Mouse (Mus musculus) heart, embryonic 16.5 days (tissue): ENCODE measurements around the gene E2f1. TPM values are rescaled to one million over a fixed set of nuclear protein-coding genes. Genes with fewer than 3 reads are reported as not detected.

Source experiments
- ATAC-seq: fragments of 200-750 bp; cut with Nextera tagmentation; replicated peaks from 2 replicates; pipeline ENCODE4 v1.8.0; 2017; ENCODE audit warnings: moderate number of reproducible peaks; ENCODE audit not compliant: insufficient read depth, low FRiP score; ENCODE audit errors: extremely low read depth
- H3K27ac ChIP-seq: fragments of 300-500 bp; sonication (generic); 2 replicates; pipeline ENCODE4 v1.5.1; 2014; ENCODE audit warnings: mild to moderate bottlenecking, low read length, control low read depth, moderate library complexity
- H3K27me3 ChIP-seq: fragments of 300-500 bp; sonication (generic); 2 replicates; pipeline ENCODE4 v1.6.1; 2014; ENCODE audit warnings: low read length, mixed read lengths; ENCODE audit not compliant: control insufficient read depth, insufficient read depth
- H3K36me3 ChIP-seq: fragments of 300-500 bp; sonication (generic); 2 replicates; pipeline ENCODE4 v1.6.1; 2014; ENCODE audit not compliant: control insufficient read depth, insufficient read depth
- H3K4me1 ChIP-seq: fragments of 300-500 bp; sonication (generic); 2 replicates; pipeline ENCODE4 v1.6.1; 2014; ENCODE audit warnings: low read length, mixed read lengths; ENCODE audit not compliant: control insufficient read depth, insufficient read depth
- H3K4me2 ChIP-seq: fragments of 300-500 bp; sonication (generic); 2 replicates; pipeline ENCODE4 v1.6.1; 2014; ENCODE audit warnings: low read depth, mild to moderate bottlenecking, control low read depth, low read length
- H3K4me3 ChIP-seq: fragments of 300-500 bp; sonication (generic); 2 replicates; pipeline ENCODE4 v1.5.1; 2014; ENCODE audit warnings: mild to moderate bottlenecking, control low read depth, low read length
- H3K9ac ChIP-seq: fragments of 300-500 bp; sonication (generic); 2 replicates; pipeline ENCODE4 v1.6.1; 2014; ENCODE audit warnings: low read length, control low read depth
- H3K9me3 ChIP-seq: fragments of 300-500 bp; sonication (generic); replicated peaks from 2 replicates; pipeline ENCODE4 v1.6.1; 2016; ENCODE audit warnings: low read length; ENCODE audit not compliant: control insufficient read depth
- WGBS: fragments of 180-500 bp; shearing (Covaris S2); extraction: QIAGEN DNeasy Blood & Tissue Kit; methylation state at CpG from one replicate; pipeline ENCODE4 v1.1.7; 2014; 5-methylcytosine and 5-hydroxymethylcytosine counted together
- polyA plus RNA-seq: library from polyadenylated mRNA; unstranded; fragments of >200 nt; fragmentation: Nextera tagmentation; extraction: Ambion mirVana; gene quantifications from 2 replicates; pipeline ENCODE4 v1.2.1, GENCODE M21; 2015

The E2f1 gene
- polyA plus RNA-seq, 1 experiment from 2014 or later: 18.9 TPM

- WGBS: 63% methylated on average over 12 of the region's 12 CpGs
- Histone ChIP-seq H3K9ac (no peak overlapping the region), H3K4me2 (no peak overlapping the region), H3K27me3 (no peaks in the 10 kb centered on the region), H3K9me3 (no peaks in the 10 kb centered on the region), H3K4me1 (peaks cover 16% of the 10 kb centered on the region), H3K27ac (peak overlapping the region; percentile 16; the same call in 1 of the 2 replicates), H3K36me3 (peaks cover 30% of the 10 kb centered on the region), H3K4me3 (no peak overlapping the region)
- ATAC-seq: peak; percentile 65; the same call in 1 of the 2 replicates
Observed at GRCm38 (mm10) chr2:154534704-154535270, 34.9 kb downstream of the E2f1 start.

- no peak overlapping the region for H3K27ac ChIP-seq
- H3K27me3 ChIP-seq: no peaks in the 10 kb centered on the region
- WGBS: 60% methylated on average over 3 of the region's 3 CpGs
- H3K9ac ChIP-seq: no peak overlapping the region
- H3K4me1 ChIP-seq: peaks cover 6% of the 10 kb centered on the region
- ATAC-seq: no peak
- no peak overlapping the region for H3K4me2 ChIP-seq
- no peak overlapping the region for H3K4me3 ChIP-seq
- H3K36me3 ChIP-seq: peaks cover 40% of the 10 kb centered on the region
- H3K9me3 ChIP-seq: no peaks in the 10 kb centered on the region
Observed at GRCm38 (mm10) chr2:154532888-154533287, 36.8 kb downstream of the E2f1 start.

- H3K4me3 ChIP-seq: no peak overlapping the region
- 50% methylated on average over 3 of the region's 3 CpGs for WGBS
- no peak for ATAC-seq
- no peak overlapping the region for H3K9ac ChIP-seq
- H3K4me1 ChIP-seq: peaks cover 5% of the 10 kb centered on the region; the same call in 1 of the 2 replicates
- no peaks in the 10 kb centered on the region for H3K9me3 ChIP-seq
- H3K4me2 ChIP-seq: no peak overlapping the region
- no peak overlapping the region for H3K27ac ChIP-seq
- H3K36me3 ChIP-seq: peaks cover 33% of the 10 kb centered on the region
- H3K27me3 ChIP-seq: no peaks in the 10 kb centered on the region
Observed at GRCm38 (mm10) chr2:154526531-154526930, 43.2 kb downstream of the E2f1 start.

- H3K4me3 ChIP-seq: no peak overlapping the region
- ATAC-seq: no peak
- H3K36me3 ChIP-seq: peaks cover 24% of the 10 kb centered on the region
- H3K4me1 ChIP-seq: peaks cover 5% of the 10 kb centered on the region; the same call in 1 of the 2 replicates
- no peaks in the 10 kb centered on the region for H3K9me3 ChIP-seq
- 86% methylated on average over 2 of the region's 2 CpGs for WGBS
- H3K4me2 ChIP-seq: no peak overlapping the region
- no peak overlapping the region for H3K9ac ChIP-seq
- H3K27ac ChIP-seq: no peak overlapping the region
- no peaks in the 10 kb centered on the region for H3K27me3 ChIP-seq
Observed at GRCm38 (mm10) chr2:154525285-154525684, 44.4 kb downstream of the E2f1 start.

GRCm38 (mm10) chr2:154522334-154522733 lies 47.4 kb downstream of the E2f1 start:
- H3K9me3 ChIP-seq: no peaks in the 10 kb centered on the region
- WGBS: 78% methylated on average over 5 of the region's 5 CpGs
- peaks cover 24% of the 10 kb centered on the region for H3K36me3 ChIP-seq
- no peaks in the 10 kb centered on the region for H3K27me3 ChIP-seq
- H3K4me1 ChIP-seq: peaks cover 5% of the 10 kb centered on the region; the same call in 1 of the 2 replicates
- H3K27ac ChIP-seq: no peak overlapping the region
- H3K9ac ChIP-seq: no peak overlapping the region
- H3K4me3 ChIP-seq: no peak overlapping the region
- no peak for ATAC-seq
- no peak overlapping the region for H3K4me2 ChIP-seq

- ATAC-seq: no peak
- peaks cover 27% of the 10 kb centered on the region for H3K36me3 ChIP-seq
Observed at GRCm38 (mm10) chr2:154521449-154521848, 48.2 kb downstream of the E2f1 start.

GRCm38 (mm10) chr2:154517424-154517823 lies 52.3 kb downstream of the E2f1 start:
- no peaks in the 10 kb centered on the region for H3K9me3 ChIP-seq
- H3K4me2 ChIP-seq: no peak overlapping the region
- no peak overlapping the region for H3K27ac ChIP-seq
- no peak overlapping the region for H3K9ac ChIP-seq
- no peaks in the 10 kb centered on the region for H3K27me3 ChIP-seq
- WGBS: 66% methylated on average over 5 of the region's 5 CpGs
- H3K4me3 ChIP-seq: no peak overlapping the region
- ATAC-seq: no peak
- H3K4me1 ChIP-seq: no peaks in the 10 kb centered on the region; the same call in 1 of the 2 replicates
- peaks cover 21% of the 10 kb centered on the region for H3K36me3 ChIP-seq

More at GRCm38 (mm10) chr2:154521449-154521848, 48.2 kb downstream of the E2f1 start:
- Histone ChIP-seq H3K4me3 (no peak overlapping the region), H3K27ac (no peak overlapping the region), H3K9me3 (no peaks in the 10 kb centered on the region), H3K9ac (no peak overlapping the region), H3K27me3 (no peaks in the 10 kb centered on the region), H3K4me2 (no peak overlapping the region), H3K4me1 (peaks cover 2% of the 10 kb centered on the region; the same call in 1 of the 2 replicates)

- no peak overlapping the region for H3K27ac ChIP-seq
- H3K4me2 ChIP-seq: no peak overlapping the region
- H3K27me3 ChIP-seq: no peaks in the 10 kb centered on the region
- no peaks in the 10 kb centered on the region for H3K9me3 ChIP-seq
- H3K4me3 ChIP-seq: no peak overlapping the region
- WGBS: 79% methylated on average over 3 of the region's 3 CpGs
- H3K4me1 ChIP-seq: no peaks in the 10 kb centered on the region; the same call in 1 of the 2 replicates
- peaks cover 25% of the 10 kb centered on the region for H3K36me3 ChIP-seq
- ATAC-seq: no peak
- no peak overlapping the region for H3K9ac ChIP-seq
Observed at GRCm38 (mm10) chr2:154516944-154517343, 52.7 kb downstream of the E2f1 start.

- H3K4me3 ChIP-seq: no peak overlapping the region
- no peak for ATAC-seq
Observed at GRCm38 (mm10) chr2:154510141-154510540, 59.6 kb downstream of the E2f1 start.

More at GRCm38 (mm10) chr2:154510141-154510540, 59.6 kb downstream of the E2f1 start:
- Histone ChIP-seq H3K27me3 (no peaks in the 10 kb centered on the region), H3K9ac (no peak overlapping the region), H3K36me3 (peaks cover 23% of the 10 kb centered on the region), H3K27ac (no peak overlapping the region), H3K4me1 (peaks cover 2% of the 10 kb centered on the region; the same call in 1 of the 2 replicates), H3K4me2 (no peak overlapping the region), H3K9me3 (no peaks in the 10 kb centered on the region)
- WGBS: 85% methylated on average over 3 of the region's 3 CpGs
